Mouse (Mus musculus) spleen, embryonic (tissue): Measurements from ENCODE around the gene Macf1.
"Not testable (repeated sequence)": the region's sequence is repeated elsewhere in the genome, so short reads cannot be mapped to it uniquely, and the experiment has no call there.

Experiments
- CTCF ChIA-PET: fragments of 350-600 bp; sonication (Branson Sonifier 250); formaldehyde crosslinking; loops from one replicate; lab custom pipeline; 2022; lab: Charles Lee

The Macf1 gene

GRCm38 (mm10) chr4:123454871-123455640 is 229.1 kb downstream of the Macf1 start:
- CTCF ChIA-PET = no interaction called here

DNA sequence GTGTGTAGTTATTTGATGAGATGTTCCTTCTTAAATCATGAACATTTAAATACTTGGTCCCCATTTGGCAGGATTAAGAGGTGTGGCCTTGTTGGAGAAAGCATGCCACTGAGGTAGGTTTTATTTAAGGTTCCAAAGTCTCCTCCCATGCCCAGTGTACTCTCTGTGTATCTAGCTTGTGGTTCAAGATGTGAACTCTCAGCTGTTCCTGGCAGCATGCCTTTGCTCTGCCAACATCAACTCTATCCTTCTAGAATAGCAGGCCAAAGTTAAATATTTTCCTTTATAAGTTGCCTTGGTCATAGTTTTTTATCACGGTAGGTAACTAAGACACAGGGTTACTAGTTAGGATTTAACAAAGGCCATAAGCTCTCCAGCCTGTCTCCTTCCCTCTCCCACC is 230.4 kb downstream of the Macf1 start:
- CTCF ChIA-PET = no interaction called here

GRCm38 (mm10) chr4:123451991-123452390 is 232.2 kb downstream of the Macf1 start:
- CTCF ChIA-PET = no interaction called here

DNA sequence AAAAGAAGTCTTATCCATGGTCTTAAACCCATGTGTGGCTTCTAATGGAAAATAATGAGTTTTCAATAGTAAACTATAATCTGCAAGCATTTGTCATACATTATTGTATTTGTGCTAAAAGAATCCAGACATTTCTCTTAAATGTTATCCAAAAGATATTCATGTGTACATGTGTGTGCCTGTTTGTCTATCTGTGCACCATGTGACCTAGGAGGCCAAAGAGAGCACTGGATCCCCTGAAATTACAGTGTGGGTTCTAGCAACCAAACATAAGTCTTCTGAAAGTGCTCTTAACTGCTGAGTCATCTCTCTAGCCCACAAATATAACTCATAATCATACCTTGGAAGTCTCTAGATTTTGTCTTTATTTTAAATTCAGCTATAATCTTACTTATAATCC is 234.9 kb downstream of the Macf1 start:
- CTCF ChIA-PET = no interaction called here

DNA sequence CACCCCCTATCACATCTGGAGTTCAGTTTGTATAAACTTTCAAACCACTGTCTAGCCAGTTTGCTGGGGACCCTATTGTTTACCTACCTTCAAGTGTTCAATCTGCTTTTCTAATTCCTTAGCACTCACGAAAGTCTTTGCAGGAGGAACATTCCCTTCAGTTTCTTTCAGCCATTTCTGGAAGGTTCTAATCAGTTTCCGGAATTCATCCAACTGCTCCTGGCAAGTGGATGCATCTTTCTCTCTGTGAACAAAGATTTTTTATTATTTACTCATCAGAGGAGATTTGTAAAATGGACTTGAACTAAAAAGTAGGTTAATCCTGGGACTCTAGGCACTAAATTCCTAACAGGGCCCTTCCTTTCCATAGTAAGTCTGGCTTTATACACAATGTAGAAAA is 236.1 kb downstream of the Macf1 start:
- CTCF ChIA-PET = no interaction called here

- CTCF ChIA-PET = interaction anchor here (0.5 to 1.0 kb wide), 2 partner anchors 21 to 44 kb away, joined by 3 to 4 read pairs; no protein-coding TSS in a partner anchor
Measured at GRCm38 (mm10) chr4:123447251-123447650, 236.9 kb downstream of the Macf1 start.

GRCm38 (mm10) chr4:123446754-123447153 is 237.4 kb downstream of the Macf1 start:
- CTCF ChIA-PET = interaction anchor here (1.0 kb wide), 1 partner anchor 21 kb away, joined by 4 read pairs; no protein-coding TSS in a partner anchor

- CTCF ChIA-PET = not testable (repeated sequence)
Measured at GRCm38 (mm10) chr4:123446221-123446620, 237.9 kb downstream of the Macf1 start.

GRCm38 (mm10) chr4:123438414-123438813 is 245.7 kb downstream of the Macf1 start:
- CTCF ChIA-PET = interaction anchor here (0.5 to 0.6 kb wide), 2 partner anchors 18 to 67 kb away, joined by 3 to 4 read pairs; no protein-coding TSS in a partner anchor

- CTCF ChIA-PET = no interaction called here
Measured at GRCm38 (mm10) chr4:123433171-123433570, 251.0 kb downstream of the Macf1 start.

DNA sequence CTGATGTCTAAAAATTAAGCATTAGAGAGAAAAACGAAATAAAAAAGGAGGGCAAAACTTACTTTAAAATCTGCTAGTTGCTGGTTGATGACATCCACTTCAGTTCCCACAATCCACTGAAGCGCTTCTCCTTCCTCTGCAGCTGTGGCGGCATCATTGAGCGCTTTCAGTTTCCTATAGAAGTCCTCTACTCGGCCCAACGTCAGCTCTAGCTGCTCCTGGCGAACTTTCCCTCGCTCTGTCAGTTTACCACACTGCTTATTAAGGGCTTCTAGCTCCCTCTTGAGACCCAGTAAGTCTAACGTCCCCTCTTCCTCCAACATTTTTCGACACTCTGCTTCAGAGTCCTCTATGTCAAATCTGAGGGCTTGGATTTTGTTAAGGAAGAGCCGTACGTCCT is 252.2 kb downstream of the Macf1 start:
- CTCF ChIA-PET = interaction anchor here (0.6 kb wide), 1 partner anchor 73 kb away, joined by 4 read pairs; no protein-coding TSS in a partner anchor

DNA sequence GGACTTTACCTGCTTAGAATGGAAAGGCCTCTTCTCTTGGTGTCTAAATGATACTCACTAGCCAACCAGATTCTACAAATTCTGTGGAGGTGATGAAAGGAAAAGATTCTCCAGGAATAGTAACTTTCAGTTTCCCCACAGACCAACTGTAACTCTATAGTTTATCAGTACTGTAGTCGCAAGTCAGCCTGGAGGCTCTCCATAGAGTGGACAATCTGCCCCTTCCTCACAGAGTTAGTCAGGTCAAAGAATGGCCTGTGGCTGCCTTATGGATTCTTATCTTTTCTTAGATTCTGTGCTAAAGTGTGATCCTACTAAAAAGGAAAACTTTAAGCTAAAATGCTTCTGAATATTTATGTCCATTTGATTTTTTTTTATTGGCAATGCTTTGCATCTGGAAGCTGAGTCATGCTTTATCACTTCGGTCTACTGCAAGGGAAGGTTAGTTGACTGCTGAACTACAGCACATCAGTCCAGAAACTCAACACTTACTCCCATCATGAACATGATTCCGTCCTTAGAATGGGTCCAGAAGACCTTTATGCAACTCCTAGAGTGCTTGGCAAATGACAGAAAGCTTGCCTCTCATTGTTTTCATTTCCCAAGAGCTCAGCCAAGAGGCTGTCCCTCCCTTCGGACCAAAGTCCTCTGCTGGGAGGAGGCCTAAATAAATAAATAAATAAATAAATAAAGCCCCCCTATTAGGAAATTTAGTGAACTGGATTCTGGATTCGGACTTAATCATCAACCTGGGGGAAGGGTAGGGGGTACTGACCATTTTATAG is 256.1 kb downstream of the Macf1 start:
- CTCF ChIA-PET = no interaction called here

DNA sequence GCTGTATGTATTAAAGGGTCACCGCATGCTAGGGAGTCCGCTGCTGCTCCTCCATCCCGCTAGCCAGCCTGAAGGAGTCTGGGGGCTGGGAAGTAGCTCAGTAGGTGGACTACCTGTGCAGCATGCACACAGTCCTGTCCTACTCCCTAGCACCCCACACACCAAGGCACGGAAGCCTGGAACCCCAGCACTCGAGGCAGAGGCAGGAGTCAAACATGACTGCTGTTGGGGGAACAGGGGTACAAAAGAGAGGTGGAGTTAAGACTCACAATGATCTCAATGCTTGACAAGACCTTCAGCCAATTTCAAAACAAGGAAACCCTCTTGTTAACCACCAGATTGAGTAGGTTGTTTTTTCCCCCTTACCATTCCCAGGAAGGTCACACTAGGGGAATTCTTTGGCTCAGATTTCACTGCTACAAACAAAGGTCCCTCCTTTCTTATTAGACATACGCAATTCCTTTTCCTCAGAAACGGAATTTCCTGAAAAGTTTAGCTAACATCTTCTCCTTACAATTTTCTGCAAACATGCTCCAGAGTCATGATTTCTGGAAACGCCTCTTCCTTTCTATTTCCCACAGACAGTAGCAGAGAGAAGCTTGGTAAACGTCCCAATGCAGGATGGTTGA is 256.8 kb downstream of the Macf1 start:
- CTCF ChIA-PET = interaction anchor here (0.5 to 0.6 kb wide), 2 partner anchors 29 to 68 kb away, joined by 4 to 6 read pairs; no protein-coding TSS in a partner anchor

GRCm38 (mm10) chr4:123426429-123427080 is 257.6 kb downstream of the Macf1 start:
- CTCF ChIA-PET = interaction anchor here (0.5 to 0.7 kb wide), 3 partner anchors 18 to 67 kb away, joined by 4 to 6 read pairs (median 4); no protein-coding TSS in a partner anchor

GRCm38 (mm10) chr4:123425672-123426272 is 258.4 kb downstream of the Macf1 start:
- CTCF ChIA-PET = no interaction called here

GRCm38 (mm10) chr4:123424050-123424449 is 260.1 kb downstream of the Macf1 start:
- CTCF ChIA-PET = interaction anchor here (0.6 kb wide), 1 partner anchor 71 kb away, joined by 3 read pairs; no protein-coding TSS in a partner anchor

DNA sequence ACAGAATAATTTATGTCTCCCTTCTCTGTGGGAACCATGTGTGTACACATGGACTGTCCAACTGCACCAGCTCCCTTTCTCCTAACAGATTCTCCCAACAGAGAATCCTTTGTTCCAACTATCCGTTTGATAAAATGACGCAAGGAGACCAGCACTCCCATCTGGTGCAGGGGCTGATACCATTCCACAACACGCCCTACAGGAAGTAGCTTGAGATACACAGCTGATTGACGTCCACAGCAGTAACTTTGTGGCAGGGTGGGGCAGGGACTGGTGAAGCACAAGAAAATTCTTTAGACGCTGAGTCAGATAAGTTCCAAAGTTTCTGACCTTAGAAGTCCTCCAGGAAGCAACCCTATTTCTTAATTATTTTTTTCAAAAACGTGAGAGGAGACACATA is 261.3 kb downstream of the Macf1 start:
- CTCF ChIA-PET = no interaction called here

- CTCF ChIA-PET = interaction anchor here (0.7 kb wide), 1 partner anchor 485 kb away, joined by 4 read pairs; no protein-coding TSS in a partner anchor
Measured at GRCm38 (mm10) chr4:123418032-123418431, 266.1 kb downstream of the Macf1 start.

- CTCF ChIA-PET = no interaction called here
Measured at GRCm38 (mm10) chr4:123417478-123417877, 266.7 kb downstream of the Macf1 start.

- CTCF ChIA-PET = no interaction called here
Measured at GRCm38 (mm10) chr4:123416829-123417228, 267.3 kb downstream of the Macf1 start.

- CTCF ChIA-PET = no interaction called here
Measured at GRCm38 (mm10) chr4:123415566-123415965, 268.6 kb downstream of the Macf1 start.
